ENCODE assay signal across 9 mouse cellular contexts in genomic region chr4:149838682-149839081, GRCm38 (mm10).
DNase-seq lines count a peak whose midpoint lies in the region; ATAC-seq and TF ChIP-seq lines count a peak whose summit lies in the region.
"Had no signal": no experiment of that assay in that cellular context is flagged by ENCODE, and none has a peak within 500 bp of the region (broad histone marks: within the 10 kb centered on the region; RNA-seq: fewer than 3 reads in every experiment).

No protein-coding gene starts in this region.

- WGBS in spleen, adult 2 months, result 7% methylated on average over 3 of the region's 3 CpGs
- WGBS in limb, embryonic 14.5 days, result 10% methylated on average over 3 of the region's 3 CpGs
- WGBS in thymus, adult 2 months, result 6% methylated on average over 3 of the region's 3 CpGs

- H3K27me3 ChIP-seq in spleen, adult 2 months (ENCODE audit: control insufficient read depth, insufficient read depth, low read length), result no peaks in the 10 kb centered on the region
- no peaks in the 10 kb centered on the region for H3K27me3 ChIP-seq in limb, embryonic 14.5 days (ENCODE audit: control insufficient read depth, insufficient read depth, low read length)
- H3K27me3 ChIP-seq in thymus, adult 2 months (ENCODE audit: control insufficient read depth, insufficient read depth, low read length), result no peaks in the 10 kb centered on the region
- H3K27me3 ChIP-seq: lung, embryonic 15.5 days had no signal

- no peaks in the 10 kb centered on the region for H3K4me1 ChIP-seq in spleen, adult 2 months (ENCODE audit: control insufficient read depth, insufficient read depth, insufficient read length)
- peaks cover 8% of the 10 kb centered on the region for H3K4me1 ChIP-seq in limb, embryonic 14.5 days (ENCODE audit: control insufficient read depth, insufficient read depth, low read length)
- H3K4me1 ChIP-seq in thymus, adult 2 months (replicated peaks; ENCODE audit: control insufficient read depth, insufficient read depth, low read length), result no peaks in the 10 kb centered on the region

- peak; percentile 76; the same call in 1 of the 2 replicates for TF ChIP-seq CTCF in spleen, adult 2 months (IDR thresholded peaks at IDR 0.05; ENCODE audit: extremely low read depth, insufficient read depth, insufficient read length, insufficient replicate concordance)
- TF ChIP-seq CTCF in thymus, adult 2 months (IDR thresholded peaks at IDR 0.05; ENCODE audit: borderline replicate concordance, control insufficient read depth, extremely low read depth, insufficient read depth, low read length, poor library complexity), result peak; percentile 79; the same call in 1 of the 2 replicates

- DNase-seq in spleen, adult 2 months (ENCODE audit: low read depth in 1 of 2, low spot score in 2 of 2), result peak in 1 of 2 experiments; percentile 54
- no peak for DNase-seq in spleen, adult 12 weeks (ENCODE audit: low spot score)
- peak; percentile 72 for DNase-seq in adrenal gland, postnatal 14 days
- DNase-seq in gastrocnemius, postnatal 4 days (ENCODE audit: low spot score in 2 of 2), result peak; percentile 45 to 50
- DNase-seq in limb, embryonic 14.5 days (ENCODE audit: low spot score), result no peak
- peak; percentile 71 for DNase-seq in thymus, adult 2 months
- DNase-seq in right cerebral cortex, postnatal 10 days (ENCODE audit: low spot score in 2 of 2), result no peak

- H3K36me3 ChIP-seq in spleen, adult 2 months (ENCODE audit: control insufficient read depth, insufficient read depth, low read length), result no peaks in the 10 kb centered on the region
- no peaks in the 10 kb centered on the region for H3K36me3 ChIP-seq in limb, embryonic 14.5 days (ENCODE audit: control insufficient read depth, insufficient read depth, low read length)
- H3K36me3 ChIP-seq in thymus, adult 2 months (ENCODE audit: control insufficient read depth, insufficient read depth, low read length), result no peaks in the 10 kb centered on the region
- H3K36me3 ChIP-seq: lung, embryonic 15.5 days had no signal

- no peak overlapping the region for H3K4me3 ChIP-seq in spleen, adult 2 months (ENCODE audit: extremely low read depth, insufficient read depth, insufficient read length)
- no peak overlapping the region for H3K4me3 ChIP-seq in limb, embryonic 14.5 days (replicated peaks; ENCODE audit: low read length)
- no peak overlapping the region for H3K4me3 ChIP-seq in thymus, adult 2 months (ENCODE audit: control insufficient read depth, insufficient read depth, low read length)
- H3K4me3 ChIP-seq: erythroblast, embryonic 14.5 days; lung, embryonic 15.5 days had no signal

- no peak for TF ChIP-seq POLR2A in spleen, adult 2 months (IDR thresholded peaks at IDR 0.05; ENCODE audit: low read depth, low read length)
- no peak for TF ChIP-seq POLR2A in limb, embryonic 14.5 days (IDR thresholded peaks at IDR 0.05; ENCODE audit: borderline replicate concordance, extremely low read depth, insufficient read depth, insufficient read length)
- TF ChIP-seq POLR2A in thymus, adult 2 months (IDR thresholded peaks at IDR 0.05; ENCODE audit: control insufficient read depth, extremely low read depth, insufficient read depth, low read length, poor library complexity), result no peak

- H3K4me2 ChIP-seq in limb, embryonic 14.5 days (replicated peaks; ENCODE audit: low read depth, low read length, severe bottlenecking), result no peak overlapping the region
- H3K4me2 ChIP-seq: lung, embryonic 15.5 days had no signal

- H3K9ac ChIP-seq in limb, embryonic 14.5 days (ENCODE audit: low read depth, low read length, severe bottlenecking), result no peak overlapping the region
- H3K9ac ChIP-seq: lung, embryonic 15.5 days had no signal

- H3K27ac ChIP-seq in spleen, adult 2 months (ENCODE audit: insufficient read depth, low read length), result no peak overlapping the region
- no peak overlapping the region for H3K27ac ChIP-seq in limb, embryonic 14.5 days (replicated peaks; ENCODE audit: low read depth, low read length)
- H3K27ac ChIP-seq in thymus, adult 2 months (ENCODE audit: control insufficient read depth, insufficient read depth, low read length), result no peak overlapping the region
- H3K27ac ChIP-seq: lung, embryonic 15.5 days had no signal

- no peaks in the 10 kb centered on the region for H3K9me3 ChIP-seq in limb, embryonic 14.5 days (ENCODE audit: control insufficient read depth, low read length)
- H3K9me3 ChIP-seq: lung, embryonic 15.5 days had no signal

- ATAC-seq in limb, embryonic 14.5 days (ENCODE audit: low FRiP score, low read depth), result 0 out of 2 replicates have a peak, but pooled peaks have one; percentile 36

Comparison
In these comparisons a context has a peak if more than half of its experiments do, and no peak if none do; other contexts are left out.
1. DNase-seq: peak in adrenal gland, postnatal 14 days (single experiment), gastrocnemius, postnatal 4 days (2 of 2) and thymus, adult 2 months (single experiment); none in spleen, adult 12 weeks (single experiment), limb, embryonic 14.5 days (single experiment) and right cerebral cortex, postnatal 10 days (0 of 2).